Mouse (Mus musculus) left cerebral cortex, postnatal 25 days (tissue): ENCODE measurements around the gene Tars. TPM values are rescaled to one million over a fixed set of nuclear protein-coding genes. Genes with fewer than 3 reads are reported as not detected.

Experiments
- DNase-seq, 2 experiments: peaks; one replicate each; pipeline ENCODE4 v3.0.0; 2022; ENCODE audit warnings: low spot score in 2 of 2, mixed read lengths in 1 of 2
- intact Hi-C: fragments of 180-260 bp; cut with DNase I; formaldehyde crosslinking; loops from one replicate; pipeline ENCODE4 v1.15.1; 2025
- total RNA-seq, 2 experiments: library from RNA; stranded (reverse); gene quantifications; 2 replicates each; pipeline ENCODE4 v1.2.3; 2021

The Tars gene
- total RNA-seq, 2 experiments from 2014 or later, result 27.6 to 32.8 TPM

- intact Hi-C loops, result no loop called here
- DNase-seq, result no peak
Observed at GRCm38 (mm10) chr15:11370477-11371085, 28.9 kb downstream of the Tars start.

GRCm38 (mm10) chr15:11369572-11369971 lies 29.9 kb downstream of the Tars start:
- intact Hi-C loops, result no loop called here
- DNase-seq, result no peak

GRCm38 (mm10) chr15:11364795-11365194 lies 34.7 kb downstream of the Tars start:
- peak; percentile 65 to 91 for DNase-seq
- intact Hi-C loops, result no loop called here

- intact Hi-C loops, result no loop called here
- DNase-seq, result no peak
Observed at GRCm38 (mm10) chr15:11364112-11364511, 35.4 kb downstream of the Tars start.

GRCm38 (mm10) chr15:11361824-11362223 lies 37.6 kb downstream of the Tars start:
- DNase-seq, result no peak
- intact Hi-C loops, result no loop called here

GRCm38 (mm10) chr15:11360888-11361287 lies 38.6 kb downstream of the Tars start:
- intact Hi-C loops, result no loop called here
- no peak for DNase-seq

GRCm38 (mm10) chr15:11357501-11357900 lies 42.0 kb downstream of the Tars start:
- no peak for DNase-seq
- intact Hi-C loops, result no loop called here

- intact Hi-C loops, result no loop called here
- no peak for DNase-seq
Observed at GRCm38 (mm10) chr15:11355865-11356264, 43.6 kb downstream of the Tars start.

GRCm38 (mm10) chr15:11339467-11340180 lies 59.8 kb downstream of the Tars start:
- DNase-seq, result peak in 1 of 2 experiments; percentile 13
- intact Hi-C loops, result no loop called here
